Mouse (Mus musculus) ovary, adult 2 months (tissue): Measurements from ENCODE around the gene Mtmr14. TPM values are rescaled to one million over a fixed set of nuclear protein-coding genes. Genes with fewer than 3 reads are reported as not detected.

Experiments used
- polyA plus RNA-seq: library from polyadenylated mRNA; depleted of rRNA; stranded (reverse); fragments of >200 nt; gene quantifications from 2 replicates; pipeline ENCODE4 v1.2.3, GENCODE M21; 2012; rRNA removed

Gene Mtmr14
- 82.3 and 92.6 TPM in 2 replicates for polyA plus RNA-seq

DNA sequence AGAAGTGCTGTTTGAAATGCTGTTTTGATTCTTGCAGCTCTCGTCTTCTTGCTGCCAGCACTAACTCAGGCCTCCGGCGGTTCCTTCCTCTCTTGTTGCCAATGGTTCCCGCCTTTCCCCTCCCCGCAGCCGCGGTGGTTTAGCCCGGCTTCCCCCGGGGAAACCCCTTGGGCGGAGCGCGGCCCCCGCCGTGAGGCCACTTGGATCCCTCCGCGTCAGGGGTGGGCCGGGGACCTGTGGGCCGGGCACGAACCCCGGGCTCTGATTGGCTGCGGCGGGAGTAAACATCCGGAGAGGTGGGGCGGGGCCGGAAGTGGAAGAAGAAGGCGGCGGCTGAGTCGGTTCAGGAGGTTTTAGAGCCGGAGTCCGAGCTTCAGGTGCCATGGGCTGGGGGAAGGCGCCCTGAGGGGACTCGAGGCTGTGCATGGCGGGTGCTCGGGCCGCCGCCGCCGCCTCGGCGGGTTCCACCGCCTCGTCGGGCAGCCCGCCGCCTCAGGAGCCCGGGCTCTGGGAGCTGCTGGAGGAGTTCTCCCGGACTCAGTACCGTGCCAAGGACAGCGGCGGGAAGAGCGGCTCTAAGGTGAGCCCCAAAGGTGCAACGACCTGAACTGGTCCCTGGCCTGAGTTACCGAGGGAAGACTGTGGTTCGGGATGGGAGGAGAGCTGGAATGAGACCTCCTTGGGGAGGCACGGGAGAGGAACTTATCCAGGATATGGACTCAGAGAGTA lies at the start of gene Mtmr14:
Gene Mtmr14 (plus strand): TSS at position 302 of the 729 bp plus-strand sequence.

GRCm38 (mm10) chr6:113194841-113195595 lies 42.6 kb upstream of the Mtmr14 start, which contains the start of gene Lhfpl4:
Gene Lhfpl4, minus strand, starts transcription at chr6:113195384.

DNA sequence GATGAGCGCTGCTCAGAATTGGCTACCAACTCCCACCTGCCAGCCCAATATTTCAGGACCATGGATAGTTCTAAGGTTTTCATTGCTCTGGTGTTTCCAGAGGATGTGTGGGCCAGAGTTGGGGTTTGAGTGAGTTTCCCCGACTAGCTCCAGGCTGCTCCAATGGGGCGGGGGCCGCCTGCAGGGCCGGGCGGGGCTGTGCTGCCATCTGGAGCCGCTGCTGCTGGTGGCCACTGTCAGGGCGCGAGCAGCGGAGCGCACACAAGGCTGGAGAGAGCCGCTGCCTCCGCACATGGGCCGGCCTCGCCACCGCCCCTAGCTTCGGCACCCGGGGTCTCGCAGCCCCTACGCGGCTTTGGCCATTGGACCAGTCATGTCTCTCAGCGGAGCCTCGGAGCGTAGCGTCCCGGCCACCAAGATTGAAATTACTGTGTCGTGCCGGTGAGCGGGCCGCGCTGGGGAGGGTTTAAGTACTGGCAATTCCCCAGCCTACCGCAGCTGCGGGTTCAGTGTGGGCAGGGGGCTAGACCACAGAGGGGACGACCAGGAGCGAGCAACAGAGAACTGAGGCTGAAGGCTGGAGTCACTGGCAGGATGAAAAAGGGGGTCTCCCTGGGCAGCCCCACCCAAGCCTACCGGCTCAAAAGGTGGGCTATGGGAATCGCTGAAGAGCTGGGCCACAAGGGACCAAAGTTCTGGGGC lies 44.6 kb downstream of the Mtmr14 start, which contains the start of gene Cpne9:
Gene Cpne9 (plus strand): TSS at position 207 of the 702 bp plus-strand sequence.

GRCm38 (mm10) chr6:113306986-113307349 lies 69.3 kb downstream of the Mtmr14 start, which contains the start of gene Brpf1:
Gene Brpf1, plus strand, starts transcription at chr6:113307137.

GRCm38 (mm10) chr6:113326533-113327315 lies 89.1 kb downstream of the Mtmr14 start, which contains the start of gene Ogg1:
Gene Ogg1, plus strand, starts transcription at chr6:113326972.

Other genes starting within 250 kb of the Mtmr14 start
- 5.4 and 8.9 TPM in 2 replicates for gene Thumpd3, start 191.6 kb upstream of the Mtmr14 start, polyA plus RNA-seq
- 26.5 and 41.0 TPM in 2 replicates for gene Setd5, start 160.5 kb upstream of the Mtmr14 start, polyA plus RNA-seq
- 0.74 and 0.97 TPM in 2 replicates for gene Lhfpl4, start 42.5 kb upstream of the Mtmr14 start, polyA plus RNA-seq
- gene Cpne9, start 44.5 kb downstream of the Mtmr14 start, polyA plus RNA-seq, result 2.9 and 4.4 TPM in 2 replicates
- gene Brpf1, start 69.3 kb downstream of the Mtmr14 start, polyA plus RNA-seq, result 24.3 and 26.5 TPM in 2 replicates
- 25.4 and 30.0 TPM in 2 replicates for gene Ogg1, start 89.1 kb downstream of the Mtmr14 start, polyA plus RNA-seq
- 77.2 and 87.7 TPM in 2 replicates for gene Camk1, start 106.1 kb downstream of the Mtmr14 start, polyA plus RNA-seq
- gene Tada3, start 140.0 kb downstream of the Mtmr14 start, polyA plus RNA-seq, result 41.7 and 44.7 TPM in 2 replicates
- gene Arpc4, start 140.3 kb downstream of the Mtmr14 start, polyA plus RNA-seq, result 64.4 and 70.8 TPM in 2 replicates
- gene Ttll3, start 151.4 kb downstream of the Mtmr14 start, polyA plus RNA-seq, result 26.9 and 30.3 TPM in 2 replicates
- 53.1 and 70.5 TPM in 2 replicates for gene Rpusd3, start 181.5 kb downstream of the Mtmr14 start, polyA plus RNA-seq
- 176 and 184 TPM in 2 replicates for gene Cidec, start 197.9 kb downstream of the Mtmr14 start, polyA plus RNA-seq
- 92.3 and 96.5 TPM in 2 replicates for gene Jagn1, start 204.7 kb downstream of the Mtmr14 start, polyA plus RNA-seq
- gene Il17re, start 220.6 kb downstream of the Mtmr14 start, polyA plus RNA-seq, result 50.7 and 65.4 TPM in 2 replicates
- gene Il17rc, start 233.6 kb downstream of the Mtmr14 start, polyA plus RNA-seq, result 94.6 and 103 TPM in 2 replicates
- gene Creld1, start 245.5 kb downstream of the Mtmr14 start, polyA plus RNA-seq, result 16.6 and 17.3 TPM in 2 replicates